Mouse (Mus musculus) spleen, adult 2 months (tissue): ENCODE data around the gene Spns2.

ENCODE experiments used
- CTCF ChIP-seq: fragments of 200-500 bp; IDR thresholded peaks from 2 replicates; pipeline ENCODE4 v1.5.1; 2011; ENCODE audit warnings: mild to moderate bottlenecking, inconsistent platforms; ENCODE audit not compliant: insufficient read depth, insufficient read length, insufficient replicate concordance; ENCODE audit errors: extremely low read depth
- POLR2A ChIP-seq: fragments of 200-500 bp; IDR thresholded peaks from 2 replicates; pipeline ENCODE4 v1.6.1; 2011; ENCODE audit warnings: low read depth, low read length, inconsistent platforms

GRCm38 (mm10) chr11:72409649-72410385 is 79.9 kb downstream of the Spns2 start:
- TF ChIP-seq CTCF: no peak
- no peak for TF ChIP-seq POLR2A
